Mouse (Mus musculus): ENCODE data around the gene Lgsn. TPM values are rescaled to one million over a fixed set of nuclear protein-coding genes. Genes with fewer than 3 reads are reported as not detected.

Lgsn gene
- polyA plus RNA-seq, 1 experiment from 2014 or later = not detected

Other genes starting within 250 kb of the Lgsn start
- gene AC153137.1, start 198.4 kb upstream of the Lgsn start, polyA plus RNA-seq (2014; fragmentation: Nextera tagmentation; extraction: Ambion mirVana) = not detected in 2 replicates
- not detected in 2 replicates for gene 4931428L18Rik, start 46.3 kb downstream of the Lgsn start, polyA plus RNA-seq (2014; fragmentation: Nextera tagmentation; extraction: Ambion mirVana)
- gene Pih1d3, start 46.4 kb downstream of the Lgsn start, polyA plus RNA-seq (2014; fragmentation: Nextera tagmentation; extraction: Ambion mirVana) = not detected in 2 replicates

All from heart, embryonic 11.5 days (tissue).